Mouse (Mus musculus) heart, postnatal 0 days (tissue): Measurements from ENCODE around the gene Rcc2. TPM values are rescaled to one million over a fixed set of nuclear protein-coding genes. Genes with fewer than 3 reads are reported as not detected.

Experiments
- ATAC-seq: fragments of 200-750 bp; cut with Nextera tagmentation; 2 replicates; pipeline ENCODE4 v1.8.0; 2017; ENCODE audit warnings: low read depth, moderate number of reproducible peaks, moderate library complexity; ENCODE audit not compliant: insufficient read depth
- DNase-seq: peaks from one replicate; pipeline ENCODE4 v3.0.0-alpha.2; 2016; ENCODE audit warnings: low spot score
- H3K27ac ChIP-seq: fragments of 300-500 bp; sonication (generic); 2 replicates; pipeline ENCODE4 v1.5.1; 2014; ENCODE audit warnings: low read depth, mild to moderate bottlenecking
- H3K27me3 ChIP-seq: fragments of 300-500 bp; sonication (generic); 2 replicates; pipeline ENCODE4 v1.6.1; 2014; ENCODE audit warnings: low read length, mixed read lengths; ENCODE audit not compliant: control insufficient read depth, insufficient read depth
- H3K36me3 ChIP-seq: fragments of 300-500 bp; sonication (generic); replicated peaks from 2 replicates; pipeline ENCODE4 v1.6.1; 2014; ENCODE audit warnings: low read length, mixed read lengths; ENCODE audit not compliant: control insufficient read depth, insufficient read depth
- H3K4me1 ChIP-seq: fragments of 300-500 bp; sonication (generic); 2 replicates; pipeline ENCODE4 v1.6.1; 2014; ENCODE audit warnings: antibody characterized with exemption; ENCODE audit not compliant: control insufficient read depth, insufficient read depth
- H3K4me2 ChIP-seq: fragments of 300-500 bp; sonication (generic); 2 replicates; pipeline ENCODE4 v1.6.1; 2014; ENCODE audit warnings: low read depth, mild to moderate bottlenecking, low read length, moderate library complexity
- H3K4me3 ChIP-seq: fragments of 300-500 bp; sonication (generic); 2 replicates; pipeline ENCODE4 v1.5.1; 2014; ENCODE audit warnings: low read depth, low read length
- H3K9ac ChIP-seq: fragments of 300-500 bp; sonication (generic); replicated peaks from 2 replicates; pipeline ENCODE4 v1.6.1; 2014; ENCODE audit warnings: low read depth, low read length, mixed read lengths
- H3K9me3 ChIP-seq: fragments of 300-500 bp; sonication (generic); replicated peaks from 2 replicates; pipeline ENCODE4 v1.6.1; 2016; ENCODE audit warnings: low read length; ENCODE audit not compliant: control insufficient read depth
- CTCF ChIP-seq: IDR thresholded peaks from 2 replicates; pipeline ENCODE4 v1.5.1; 2016; ENCODE audit warnings: antibody characterized with exemption, control low read depth, low read depth
- EP300 ChIP-seq: IDR thresholded peaks from 2 replicates; pipeline ENCODE4 v1.6.1; 2016; ENCODE audit warnings: antibody characterized with exemption, low read depth
- WGBS: fragments of 180-500 bp; shearing (Covaris S2); extraction: QIAGEN DNeasy Blood & Tissue Kit; methylation state at CpG from one replicate; pipeline ENCODE4 v1.1.7; 2014; 5-methylcytosine and 5-hydroxymethylcytosine counted together
- polyA plus RNA-seq: library from polyadenylated mRNA; unstranded; fragments of >200 nt; fragmentation: Nextera tagmentation; extraction: Ambion mirVana; gene quantifications from 2 replicates; pipeline ENCODE4 v1.2.1, GENCODE M21; 2015
- total RNA-seq: library from RNA; depleted of rRNA; stranded (reverse); fragments of >200 nt; gene quantifications from 2 replicates; pipeline ENCODE4 v1.2.3, GENCODE M21; 2014; ENCODE audit warnings: low replicate concordance

Gene Rcc2
- total and polyA plus RNA-seq, 2 experiments from 2014 or later: 4.8 to 36.9 TPM

GRCm38 (mm10) chr4:140713480-140714365 lies 13.4 kb downstream of the Rcc2 start:
- H3K4me2 ChIP-seq: no peak overlapping the region
- ATAC-seq (peak; percentile 98), DNase-seq (peak; percentile 96)
- H3K4me1 ChIP-seq: peaks cover 6% of the 10 kb centered on the region; the same call in 1 of the 2 replicates
- WGBS: 35% methylated on average over 29 of the region's 29 CpGs
- no peak overlapping the region for H3K9ac ChIP-seq
- peak overlapping the region; percentile 43 for H3K27ac ChIP-seq
- H3K27me3 ChIP-seq: no peaks in the 10 kb centered on the region
- H3K36me3 ChIP-seq: peaks cover 80% of the 10 kb centered on the region
- H3K9me3 ChIP-seq: no peaks in the 10 kb centered on the region
- no peak overlapping the region for H3K4me3 ChIP-seq
- TF ChIP-seq CTCF (peak; percentile 100), EP300 (no peak)

- Histone ChIP-seq H3K4me3 (no peak overlapping the region), H3K4me1 (peaks cover 5% of the 10 kb centered on the region; the same call in 1 of the 2 replicates), H3K9me3 (no peaks in the 10 kb centered on the region), H3K27me3 (no peaks in the 10 kb centered on the region), H3K9ac (no peak overlapping the region), H3K4me2 (no peak overlapping the region), H3K27ac (peak overlapping the region; percentile 43; the same call in 1 of the 2 replicates), H3K36me3 (peaks cover 79% of the 10 kb centered on the region)
- WGBS: 79% methylated on average over 5 of the region's 5 CpGs
- ATAC-seq: no peak
- TF ChIP-seq EP300: no peak
- no peak for TF ChIP-seq CTCF
- DNase-seq: no peak
These were observed 14.2 kb downstream of the Rcc2 start for GRCm38 (mm10) chr4:140714586-140714985.

- H3K27me3 ChIP-seq: no peaks in the 10 kb centered on the region
- H3K4me3 ChIP-seq: no peak overlapping the region
- H3K27ac ChIP-seq: no peak overlapping the region
- peaks cover 81% of the 10 kb centered on the region for H3K36me3 ChIP-seq
- no peak overlapping the region for H3K9ac ChIP-seq
- H3K4me1 ChIP-seq: peaks cover 5% of the 10 kb centered on the region; the same call in 1 of the 2 replicates
- no peak for DNase-seq
- no peaks in the 10 kb centered on the region for H3K9me3 ChIP-seq
- H3K4me2 ChIP-seq: no peak overlapping the region
- 93% methylated on average over 11 of the region's 11 CpGs for WGBS
- no peak for TF ChIP-seq CTCF
- TF ChIP-seq EP300: no peak
- ATAC-seq: no peak
These were observed 16.7 kb downstream of the Rcc2 start for GRCm38 (mm10) chr4:140716994-140717393.

GRCm38 (mm10) chr4:140718436-140718835 lies 18.1 kb downstream of the Rcc2 start:
- Histone ChIP-seq H3K36me3 (peaks cover 76% of the 10 kb centered on the region), H3K4me2 (no peak overlapping the region), H3K9me3 (no peaks in the 10 kb centered on the region), H3K4me1 (peaks cover 5% of the 10 kb centered on the region; the same call in 1 of the 2 replicates), H3K4me3 (no peak overlapping the region), H3K9ac (no peak overlapping the region), H3K27ac (no peak overlapping the region), H3K27me3 (no peaks in the 10 kb centered on the region)
- ATAC-seq (no peak), DNase-seq (no peak)
- WGBS: 92% methylated on average over 9 of the region's 9 CpGs
- TF ChIP-seq EP300 (no peak), CTCF (no peak)

- no peak for DNase-seq
- Histone ChIP-seq H3K36me3 (peaks cover 73% of the 10 kb centered on the region), H3K27ac (no peak overlapping the region), H3K9me3 (no peaks in the 10 kb centered on the region), H3K4me2 (no peak overlapping the region), H3K27me3 (no peaks in the 10 kb centered on the region), H3K4me1 (no peaks in the 10 kb centered on the region), H3K4me3 (no peak overlapping the region), H3K9ac (no peak overlapping the region)
- no peak for TF ChIP-seq CTCF
- no peak for TF ChIP-seq EP300
- ATAC-seq: peak; percentile 34; the same call in 1 of the 2 replicates
- WGBS: 58% methylated on average over 5 of the region's 5 CpGs
These were observed 19.8 kb downstream of the Rcc2 start for GRCm38 (mm10) chr4:140720091-140720490.
